Mouse (Mus musculus) C2C12 (cell line): ENCODE results near the gene 0610030E20Rik. TPM values are rescaled to one million over a fixed set of nuclear protein-coding genes. Genes with fewer than 3 reads are reported as not detected.

ENCODE experiments used
- H3K27me3 ChIP-seq: one replicate; pipeline ENCODE4 v1.6.1; 2011; ENCODE audit not compliant: control insufficient read depth, insufficient read depth, insufficient read length
- H3K36me3 ChIP-seq: one replicate; pipeline ENCODE4 v1.6.1; 2011; ENCODE audit not compliant: control insufficient read depth, insufficient read depth
- H3K4me3 ChIP-seq: one replicate; pipeline ENCODE4 v1.5.1; 2011; ENCODE audit warnings: mild to moderate bottlenecking, control low read depth; ENCODE audit not compliant: poor library complexity, insufficient read depth, severe bottlenecking
- H3K79me2 ChIP-seq: one replicate; pipeline ENCODE4 v1.6.1; 2011; ENCODE audit not compliant: control insufficient read depth, insufficient read depth
- H3K79me3 ChIP-seq: one replicate; pipeline ENCODE4 v1.6.1; 2011; ENCODE audit warnings: low read depth, control low read depth
- H3ac ChIP-seq: one replicate; pipeline ENCODE3; 2011; ENCODE audit warnings: low read depth; ENCODE audit not compliant: control insufficient read depth, insufficient read length
- CEBPB ChIP-seq: IDR thresholded peaks from one replicate; pipeline ENCODE4 v1.6.1; 2011; ENCODE audit warnings: low read depth, mild to moderate bottlenecking, control low read depth, moderate library complexity
- CTCF ChIP-seq: IDR thresholded peaks from one replicate; pipeline ENCODE4 v1.5.1; 2011; ENCODE audit not compliant: control insufficient read depth, insufficient read depth, insufficient read length
- FOSL1 ChIP-seq: IDR thresholded peaks from one replicate; pipeline ENCODE4 v1.8.0; 2011; ENCODE audit warnings: mild to moderate bottlenecking, low read length; ENCODE audit not compliant: poor library complexity, insufficient read depth, severe bottlenecking
- MAX ChIP-seq: IDR thresholded peaks from one replicate; pipeline ENCODE4 v1.6.1; 2011; ENCODE audit warnings: mild to moderate bottlenecking, control low read depth
- MYOD1 ChIP-seq: IDR thresholded peaks from one replicate; pipeline ENCODE4 v1.6.1; 2011; ENCODE audit warnings: low read depth; ENCODE audit not compliant: control insufficient read depth, insufficient read length
- MYOG ChIP-seq: IDR thresholded peaks from one replicate; pipeline ENCODE4 v1.6.1; 2011; ENCODE audit not compliant: control insufficient read depth, insufficient read length; ENCODE audit errors: extremely low read depth
- USF1 ChIP-seq: IDR thresholded peaks from one replicate; pipeline ENCODE4 v1.6.1; 2011; ENCODE audit warnings: low read depth, mild to moderate bottlenecking, control low read depth, moderate library complexity
- polyA plus RNA-seq: library from polyadenylated mRNA; unstranded; fragments of >200 nt; fragmentation: generic; extraction: Trizol; gene quantifications from one replicate; pipeline ENCODE4 v1.2.1, GENCODE M21; 2012; ENCODE audit warnings: missing spikeins

Gene 0610030E20Rik
- polyA plus RNA-seq, 1 experiment: 5.2 TPM

DNA sequence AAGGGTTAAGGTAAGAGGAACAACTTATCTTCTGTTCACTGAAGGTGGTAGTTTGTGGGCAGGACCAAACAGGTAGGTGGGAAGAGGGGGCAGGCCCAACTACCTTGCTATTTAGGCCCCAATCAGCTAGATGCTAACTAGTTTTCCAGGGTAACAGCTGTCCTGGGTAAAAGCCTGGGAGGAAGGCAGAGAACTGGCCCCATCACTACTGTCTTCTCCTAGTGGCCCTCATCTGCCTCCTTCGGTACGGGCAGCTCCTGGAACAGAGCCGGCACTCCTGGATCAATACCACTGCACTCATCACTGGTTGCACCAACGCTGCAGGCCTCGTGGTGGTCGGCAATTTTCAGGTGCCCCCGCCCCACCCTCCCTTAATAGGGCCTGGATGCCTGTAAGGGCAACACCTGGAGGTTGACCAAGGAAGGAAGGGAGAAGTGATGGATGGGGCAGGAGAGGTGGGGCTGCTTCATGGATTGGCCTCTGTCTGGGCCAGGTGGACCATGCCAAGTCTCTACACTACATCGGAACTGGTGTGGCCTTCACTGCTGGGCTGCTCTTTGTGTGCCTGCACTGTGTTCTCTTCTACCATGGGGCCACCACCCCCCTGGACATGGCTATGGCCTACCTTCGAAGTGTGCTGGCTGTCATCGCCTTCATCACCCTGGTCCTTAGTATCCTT, 11.1 kb downstream of the 0610030E20Rik start:
- TF ChIP-seq USF1 (no peak), CEBPB (no peak), MYOD1 (no peak), MYOG (no peak), MAX (no peak), CTCF (no peak), FOSL1 (no peak)
- Histone ChIP-seq H3K4me3 (no peak overlapping the region), H3K36me3 (peaks cover 24% of the 10 kb centered on the region), H3ac (no peak overlapping the region), H3K27me3 (no peaks in the 10 kb centered on the region), H3K79me2 (peaks cover 21% of the 10 kb centered on the region), H3K79me3 (peaks cover 13% of the 10 kb centered on the region)

GRCm38 (mm10) chr6:72359343-72359742, 12.2 kb downstream of the 0610030E20Rik start:
- no peak overlapping the region for H3K4me3 ChIP-seq
- H3K79me3 ChIP-seq: peaks cover 13% of the 10 kb centered on the region
- H3ac ChIP-seq: no peak overlapping the region
- peaks cover 21% of the 10 kb centered on the region for H3K79me2 ChIP-seq
- H3K36me3 ChIP-seq: peaks cover 24% of the 10 kb centered on the region
- TF ChIP-seq CTCF (no peak), USF1 (no peak), MYOG (no peak), CEBPB (no peak), FOSL1 (no peak), MAX (no peak), MYOD1 (no peak)
- no peaks in the 10 kb centered on the region for H3K27me3 ChIP-seq

DNA sequence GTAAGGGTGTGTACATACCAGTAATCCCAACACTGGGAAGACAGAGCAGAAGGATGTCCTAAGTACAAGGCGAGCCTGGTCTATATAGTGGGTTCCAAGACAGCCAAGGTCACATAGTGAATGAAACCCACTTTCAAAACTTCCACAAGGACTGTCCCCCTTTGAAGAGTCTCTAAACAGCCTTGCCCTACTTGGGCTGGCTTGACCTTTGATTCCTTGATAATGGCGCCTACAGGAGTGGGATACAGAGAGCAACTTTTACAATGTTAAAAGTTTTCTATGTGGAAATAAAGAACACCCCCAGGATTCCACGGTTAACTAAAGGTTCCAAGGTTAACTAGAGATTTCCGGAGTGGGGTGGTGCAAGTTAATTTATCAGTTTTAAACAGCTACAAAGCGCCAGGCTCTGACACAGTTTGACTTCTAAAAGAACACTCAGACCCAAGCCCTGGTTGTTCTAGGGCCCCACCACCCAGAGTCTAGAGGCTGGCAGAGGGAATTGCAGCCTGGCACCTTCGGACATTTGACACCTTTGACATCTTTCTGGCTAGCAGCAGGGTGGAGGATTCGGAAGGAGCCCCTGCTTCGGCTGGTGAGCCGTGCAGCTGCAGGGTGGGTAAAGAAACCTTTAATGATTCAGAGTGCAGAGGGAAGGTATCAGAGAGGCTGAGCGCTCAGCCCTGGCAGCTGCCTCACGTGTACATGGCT, 12.9 kb downstream of the 0610030E20Rik start:
- Histone ChIP-seq H3ac (no peak overlapping the region), H3K79me3 (peaks cover 13% of the 10 kb centered on the region), H3K4me3 (no peak overlapping the region), H3K79me2 (peaks cover 21% of the 10 kb centered on the region), H3K27me3 (no peaks in the 10 kb centered on the region), H3K36me3 (peaks cover 24% of the 10 kb centered on the region)
- no peak for TF ChIP-seq MAX
- TF ChIP-seq MYOD1: no peak
- TF ChIP-seq CTCF: no peak
- TF ChIP-seq MYOG: no peak
- TF ChIP-seq CEBPB: no peak
- TF ChIP-seq FOSL1: no peak
- TF ChIP-seq USF1: no peak

GRCm38 (mm10) chr6:72360599-72360935, 13.4 kb downstream of the 0610030E20Rik start:
- H3K4me3 ChIP-seq: no peak overlapping the region

GRCm38 (mm10) chr6:72361121-72361551, 14.0 kb downstream of the 0610030E20Rik start:
- Histone ChIP-seq H3K36me3 (peaks cover 24% of the 10 kb centered on the region), H3K27me3 (no peaks in the 10 kb centered on the region), H3K79me3 (peaks cover 13% of the 10 kb centered on the region), H3ac (no peak overlapping the region), H3K79me2 (peaks cover 21% of the 10 kb centered on the region), H3K4me3 (peak overlapping the region; percentile 82)
- no peak for TF ChIP-seq MYOD1

More at GRCm38 (mm10) chr6:72360599-72360935, 13.4 kb downstream of the 0610030E20Rik start:
- Histone ChIP-seq H3K79me3 (peaks cover 13% of the 10 kb centered on the region), H3K79me2 (peaks cover 21% of the 10 kb centered on the region), H3K36me3 (peaks cover 24% of the 10 kb centered on the region), H3K27me3 (no peaks in the 10 kb centered on the region), H3ac (no peak overlapping the region)
- TF ChIP-seq MYOG (no peak), CEBPB (no peak), MAX (no peak), USF1 (no peak), MYOD1 (no peak), CTCF (no peak), FOSL1 (no peak)
